Mouse (Mus musculus) spleen, postnatal 36 days (tissue): Measurements from ENCODE around the gene Ifitm3.
A peak's percentile ranks its signal among the peaks of the same experiment; 100 is the strongest.

Experiments
- DNase-seq, 2 experiments: peaks; one replicate each; pipeline ENCODE4 v3.0.0; 2022; ENCODE audit warnings: low spot score in 2 of 2, mixed read lengths in 1 of 2

Gene Ifitm3

GRCm38 (mm10) chr7:141010593-141010992 lies at the start of gene Ifitm3:
TSS of gene Ifitm3 (minus strand) at chr7:141010770.
- DNase-seq: peak; percentile 14 to 31

GRCm38 (mm10) chr7:141059929-141060328 lies 49.4 kb upstream of the Ifitm3 start:
- no peak for DNase-seq

- no peak for DNase-seq
These were observed 48.2 kb upstream of the Ifitm3 start for GRCm38 (mm10) chr7:141058601-141059341.

- DNase-seq: no peak
These were observed 47.0 kb upstream of the Ifitm3 start for GRCm38 (mm10) chr7:141057541-141057940.

GRCm38 (mm10) chr7:141056976-141057375 lies 46.4 kb upstream of the Ifitm3 start:
- DNase-seq: no peak

- no peak for DNase-seq
These were observed 45.2 kb upstream of the Ifitm3 start for GRCm38 (mm10) chr7:141055785-141056184.

- no peak for DNase-seq
These were observed 41.9 kb upstream of the Ifitm3 start for GRCm38 (mm10) chr7:141052421-141052820.

- DNase-seq: no peak
These were observed 41.4 kb upstream of the Ifitm3 start for GRCm38 (mm10) chr7:141052016-141052415.

GRCm38 (mm10) chr7:141051060-141051685 lies 40.6 kb upstream of the Ifitm3 start:
- DNase-seq: no peak

- DNase-seq: no peak
These were observed 38.8 kb upstream of the Ifitm3 start for GRCm38 (mm10) chr7:141049326-141049725.

GRCm38 (mm10) chr7:141048226-141049218 lies 38.0 kb upstream of the Ifitm3 start:
- peak; percentile 78 to 86 for DNase-seq

GRCm38 (mm10) chr7:141047581-141048225 lies 37.1 kb upstream of the Ifitm3 start:
- DNase-seq: peak; percentile 35 to 43

- DNase-seq: peak in 1 of 2 experiments; percentile 32
These were observed 36.5 kb upstream of the Ifitm3 start for GRCm38 (mm10) chr7:141046931-141047580.

GRCm38 (mm10) chr7:141042539-141042938 lies 32.0 kb upstream of the Ifitm3 start:
- no peak for DNase-seq

GRCm38 (mm10) chr7:141041661-141042060 lies 31.1 kb upstream of the Ifitm3 start:
- DNase-seq: no peak

GRCm38 (mm10) chr7:141040867-141041606 lies 30.5 kb upstream of the Ifitm3 start:
- no peak for DNase-seq

- DNase-seq: no peak
These were observed 29.0 kb upstream of the Ifitm3 start for GRCm38 (mm10) chr7:141039386-141040107.

GRCm38 (mm10) chr7:141038090-141039032 lies 27.8 kb upstream of the Ifitm3 start:
- DNase-seq: no peak
